Mouse (Mus musculus) testis, adult 2 months (tissue): ENCODE measurements around the gene Rps5.

ENCODE experiments used
- CTCF ChIP-seq: fragments of 200-500 bp; IDR thresholded peaks from 2 replicates; pipeline ENCODE4 v1.5.1; 2012; ENCODE audit warnings: low read depth, mild to moderate bottlenecking, inconsistent platforms, low read length, moderate library complexity; ENCODE audit not compliant: control insufficient read depth, insufficient read depth, insufficient replicate concordance
- POLR2A ChIP-seq: fragments of 200-500 bp; IDR thresholded peaks from 2 replicates; pipeline ENCODE4 v1.6.1; 2012; ENCODE audit warnings: low read depth, mild to moderate bottlenecking, inconsistent platforms, low read length, moderate library complexity; ENCODE audit not compliant: control insufficient read depth

DNA sequence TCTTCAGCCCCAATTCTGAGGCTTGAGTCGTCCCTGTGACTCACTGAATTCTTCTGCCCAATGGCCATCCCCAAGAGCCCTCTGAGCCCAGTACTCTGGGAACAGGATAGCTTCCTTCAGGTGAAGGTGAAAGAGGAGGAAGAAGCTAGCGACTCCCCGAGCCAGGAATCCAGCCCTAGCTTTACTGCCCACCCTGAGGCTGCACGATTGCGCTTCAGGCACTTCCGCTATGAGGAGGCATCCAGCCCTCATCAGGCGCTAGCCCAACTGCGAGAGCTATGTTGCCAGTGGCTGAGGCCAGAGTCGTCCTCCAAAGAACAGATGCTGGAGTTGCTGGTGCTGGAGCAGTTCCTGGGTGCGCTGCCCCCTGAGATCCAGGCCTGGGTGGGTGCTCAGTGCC, 18.5 kb upstream of the Rps5 start:
- TF ChIP-seq CTCF (no peak), POLR2A (no peak)
